Mouse (Mus musculus) liver, adult 2 months (tissue): ENCODE measurements at regions not wholly inside any gene's neighbourhood (a gene's known extent, or its start where the extent isn't known, plus 50 kb on each side); places are given as distances from the start of the nearest gene placed in this dataset.

Experiments used
- DNase-seq: peaks from one replicate; pipeline ENCODE4 v3.0.0-alpha.2; 2011; ENCODE audit warnings: low read depth, low spot score; ENCODE audit errors: extremely low read depth
- H3K27ac ChIP-seq: fragments of 200-500 bp; replicated peaks from 2 replicates; pipeline ENCODE4 v1.5.1; 2012; ENCODE audit warnings: low read depth, mild to moderate bottlenecking, control low read depth, inconsistent platforms, low read length; ENCODE audit not compliant: insufficient read depth
- H3K27me3 ChIP-seq: fragments of 200-500 bp; 2 replicates; pipeline ENCODE4 v1.6.1; 2012; ENCODE audit warnings: mild to moderate bottlenecking, moderate library complexity, low read length, inconsistent platforms; ENCODE audit not compliant: control insufficient read depth, insufficient read depth
- H3K36me3 ChIP-seq: fragments of 200-500 bp; 2 replicates; pipeline ENCODE4 v1.6.1; 2012; ENCODE audit warnings: low read length, inconsistent platforms; ENCODE audit not compliant: control insufficient read depth, insufficient read depth
- H3K4me1 ChIP-seq: fragments of 200-500 bp; 2 replicates; pipeline ENCODE4 v1.6.1; 2011; ENCODE audit warnings: low read length; ENCODE audit not compliant: control insufficient read depth, insufficient read depth
- H3K4me3 ChIP-seq: fragments of 200-500 bp; 2 replicates; pipeline ENCODE4 v1.5.1; 2011; ENCODE audit warnings: low read depth, mild to moderate bottlenecking, control low read depth, low read length, moderate library complexity; ENCODE audit not compliant: insufficient read depth
- H3K79me2 ChIP-seq: fragments of 200-500 bp; 2 replicates; pipeline ENCODE4 v1.6.1; 2012; ENCODE audit warnings: inconsistent platforms, mild to moderate bottlenecking, low read length, moderate library complexity; ENCODE audit not compliant: control insufficient read depth, insufficient read depth
- H3K9ac ChIP-seq: fragments of 200-500 bp; 2 replicates; pipeline ENCODE4 v1.6.1; 2012; ENCODE audit warnings: low read depth, mild to moderate bottlenecking, control low read depth, inconsistent platforms, low read length
- CTCF ChIP-seq: fragments of 200-500 bp; IDR thresholded peaks from 2 replicates; pipeline ENCODE4 v1.5.1; 2011; ENCODE audit warnings: low read depth, low read length, control low read depth
- POLR2A ChIP-seq: fragments of 200-500 bp; IDR thresholded peaks from 2 replicates; pipeline ENCODE4 v1.6.1; 2011; ENCODE audit warnings: low read length, control low read depth; ENCODE audit not compliant: insufficient read depth; ENCODE audit errors: extremely low read depth
- WGBS: fragments of 180-500 bp; shearing (Covaris S2); methylation state at CpG from one replicate; pipeline ENCODE4 v1.1.7; 2018; 5-methylcytosine and 5-hydroxymethylcytosine counted together

GRCm38 (mm10) chr2:30687121-30687551 lies 92.3 kb downstream of the Cstad start:
- Histone ChIP-seq H3K36me3 (no peaks in the 10 kb centered on the region), H3K27ac (peak overlapping the region; percentile 62)
- TF ChIP-seq CTCF (no peak), POLR2A (no peak)

GRCm38 (mm10) chr2:30686359-30686758 lies 91.5 kb downstream of the Cstad start:
- Histone ChIP-seq H3K36me3 (no peaks in the 10 kb centered on the region), H3K27ac (peak overlapping the region; percentile 62), H3K4me3 (no peak overlapping the region), H3K9ac (no peak overlapping the region), H3K27me3 (no peaks in the 10 kb centered on the region), H3K4me1 (peaks cover 19% of the 10 kb centered on the region; the same call in 1 of the 2 replicates), H3K79me2 (no peaks in the 10 kb centered on the region)
- 84% methylated on average over 6 of the region's 6 CpGs for WGBS
- DNase-seq, result no peak
- no peak for TF ChIP-seq CTCF
- no peak for TF ChIP-seq POLR2A

More at GRCm38 (mm10) chr2:30687121-30687551, 92.3 kb downstream of the Cstad start:
- Histone ChIP-seq H3K9ac (0 out of 2 replicates have a peak overlapping the region, but pooled peaks have one; percentile 5), H3K27me3 (no peaks in the 10 kb centered on the region), H3K79me2 (no peaks in the 10 kb centered on the region), H3K4me1 (peaks cover 24% of the 10 kb centered on the region; the same call in 1 of the 2 replicates), H3K4me3 (no peak overlapping the region)
- DNase-seq, result no peak
- 48% methylated on average over 23 of the region's 23 CpGs for WGBS

- TF ChIP-seq POLR2A (no peak), CTCF (no peak)
- 66% methylated on average over 10 of the region's 10 CpGs for whole genome bisulfite sequencing
These were observed 90.5 kb downstream of the Cstad start for GRCm38 (mm10) chr2:30685137-30685860.

GRCm38 (mm10) chr2:30684461-30684860 lies 89.6 kb downstream of the Cstad start:
- no peak overlapping the region for H3K9ac ChIP-seq
- no peak for DNase-seq
- peak overlapping the region; percentile 28 for H3K27ac ChIP-seq
- no peaks in the 10 kb centered on the region for H3K27me3 ChIP-seq
- H3K36me3 ChIP-seq, result no peaks in the 10 kb centered on the region
- 93% methylated on average over 6 of the region's 6 CpGs for WGBS
- no peaks in the 10 kb centered on the region for H3K79me2 ChIP-seq
- no peak overlapping the region for H3K4me3 ChIP-seq
- H3K4me1 ChIP-seq, result peaks cover 14% of the 10 kb centered on the region; the same call in 1 of the 2 replicates
- TF ChIP-seq POLR2A, result no peak
- no peak for TF ChIP-seq CTCF

More at GRCm38 (mm10) chr2:30685137-30685860, 90.5 kb downstream of the Cstad start:
- Histone ChIP-seq H3K36me3 (no peaks in the 10 kb centered on the region), H3K9ac (no peak overlapping the region), H3K79me2 (no peaks in the 10 kb centered on the region), H3K27ac (peak overlapping the region; percentile 75), H3K4me1 (peaks cover 17% of the 10 kb centered on the region; the same call in 1 of the 2 replicates), H3K4me3 (no peak overlapping the region), H3K27me3 (no peaks in the 10 kb centered on the region)
- peak; percentile 45 for DNase-seq

- Histone ChIP-seq H3K4me3 (no peak overlapping the region), H3K9ac (no peak overlapping the region), H3K27me3 (0 out of 2 replicates have a peak, but pooled peaks cover 3% of the 10 kb centered on the region), H3K4me1 (peaks cover 15% of the 10 kb centered on the region; the same call in 1 of the 2 replicates), H3K79me2 (no peaks in the 10 kb centered on the region), H3K36me3 (no peaks in the 10 kb centered on the region), H3K27ac (no peak overlapping the region)
- no peak for DNase-seq
- whole genome bisulfite sequencing, result 82% methylated on average over 5 of the region's 5 CpGs
- TF ChIP-seq CTCF (no peak), POLR2A (no peak)
These were observed 87.4 kb downstream of the Cstad start for GRCm38 (mm10) chr2:30682146-30682825.

GRCm38 (mm10) chr2:30681642-30682041 lies 86.8 kb downstream of the Cstad start:
- Histone ChIP-seq H3K79me2 (no peaks in the 10 kb centered on the region), H3K4me1 (peaks cover 14% of the 10 kb centered on the region; the same call in 1 of the 2 replicates), H3K27me3 (0 out of 2 replicates have a peak, but pooled peaks cover 3% of the 10 kb centered on the region), H3K36me3 (no peaks in the 10 kb centered on the region), H3K9ac (no peak overlapping the region), H3K27ac (no peak overlapping the region), H3K4me3 (no peak overlapping the region)
- 89% methylated on average over 2 of the region's 2 CpGs for WGBS
- no peak for DNase-seq
- no peak for TF ChIP-seq POLR2A
- no peak for TF ChIP-seq CTCF
